Mouse (Mus musculus): ENCODE data around the gene Plekhg2.
A peak's percentile ranks its signal among the peaks of the same experiment; 100 is the strongest.
"Not testable (repeated sequence)": the region's sequence is repeated elsewhere in the genome, so short reads cannot be mapped to it uniquely, and the experiment has no call there.

Gene Plekhg2

DNA sequence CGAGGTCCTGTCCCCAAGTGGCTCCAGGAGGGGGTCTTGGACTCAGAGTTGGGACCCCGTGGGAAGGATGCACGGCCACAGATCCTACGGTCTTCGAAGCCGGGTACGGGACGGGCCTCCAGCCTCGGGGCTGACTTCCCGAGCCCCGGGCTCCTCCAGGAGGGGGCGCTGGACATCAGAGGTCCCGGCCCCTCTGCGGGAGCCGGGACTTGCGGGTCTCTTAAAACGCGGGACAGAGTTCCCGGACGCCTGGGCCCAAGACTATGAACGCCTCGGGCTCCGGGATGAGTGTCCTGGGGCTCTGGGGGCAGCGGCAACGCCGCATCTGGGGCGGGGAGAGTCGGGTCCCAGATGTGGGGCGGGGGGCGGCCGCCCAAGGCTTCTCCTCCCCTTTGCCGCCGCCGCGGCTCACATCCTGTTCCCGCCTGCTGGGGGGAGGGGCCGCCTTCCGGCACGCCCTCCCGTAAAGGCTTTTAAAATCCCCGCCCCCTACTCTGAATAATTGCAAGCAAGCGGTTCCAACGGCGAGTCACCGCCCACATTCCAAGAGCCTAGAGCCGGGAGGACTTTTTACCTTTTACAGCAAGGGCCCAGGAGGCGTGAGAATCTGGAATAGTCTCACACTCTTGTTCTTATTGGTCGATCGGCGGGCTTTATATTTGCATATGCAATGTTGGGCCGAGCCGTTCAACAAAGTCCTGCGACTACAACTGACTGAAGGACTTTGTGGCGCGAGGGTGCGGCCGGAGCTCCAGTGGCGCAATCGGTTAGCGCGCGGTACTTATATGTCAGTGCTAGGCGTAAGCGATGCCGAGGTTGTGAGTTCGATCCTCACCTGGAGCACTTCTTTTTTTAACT is at the start of gene Plekhg2:
Plekhg2 (minus strand) TSS at position 349 of the 858 bp plus-strand sequence.
- DNase-seq (ENCODE audit: low spot score): peak; percentile 99

GRCm38 (mm10) chr7:28419416-28419815 is 47.0 kb upstream of the Plekhg2 start:
- no peak for DNase-seq (ENCODE audit: low spot score)

- DNase-seq (ENCODE audit: low spot score): no peak
Observed at GRCm38 (mm10) chr7:28418096-28418670, 45.8 kb upstream of the Plekhg2 start.

GRCm38 (mm10) chr7:28417368-28417767 is 45.0 kb upstream of the Plekhg2 start:
- DNase-seq (ENCODE audit: low spot score): no peak

DNA sequence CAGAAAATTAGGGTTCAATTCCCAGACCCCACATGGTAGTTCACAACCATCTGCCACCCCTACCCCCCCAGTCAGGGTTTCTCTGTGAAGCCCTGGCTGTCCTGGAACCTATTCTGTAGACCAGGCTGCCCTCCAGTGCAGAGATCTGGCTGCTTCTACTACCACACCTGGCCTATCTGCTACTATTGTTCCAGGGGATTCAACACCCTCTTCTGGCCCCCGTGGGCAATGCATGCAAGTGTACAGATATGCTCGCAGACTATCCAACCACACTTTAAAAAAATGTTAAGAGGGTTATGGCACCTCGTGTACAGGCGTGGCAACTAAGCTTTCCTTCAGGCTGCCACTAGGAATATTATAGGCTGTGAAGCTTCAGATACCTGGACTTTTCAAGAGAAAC is 40.4 kb upstream of the Plekhg2 start:
- no peak for DNase-seq (ENCODE audit: low spot score)

DNA sequence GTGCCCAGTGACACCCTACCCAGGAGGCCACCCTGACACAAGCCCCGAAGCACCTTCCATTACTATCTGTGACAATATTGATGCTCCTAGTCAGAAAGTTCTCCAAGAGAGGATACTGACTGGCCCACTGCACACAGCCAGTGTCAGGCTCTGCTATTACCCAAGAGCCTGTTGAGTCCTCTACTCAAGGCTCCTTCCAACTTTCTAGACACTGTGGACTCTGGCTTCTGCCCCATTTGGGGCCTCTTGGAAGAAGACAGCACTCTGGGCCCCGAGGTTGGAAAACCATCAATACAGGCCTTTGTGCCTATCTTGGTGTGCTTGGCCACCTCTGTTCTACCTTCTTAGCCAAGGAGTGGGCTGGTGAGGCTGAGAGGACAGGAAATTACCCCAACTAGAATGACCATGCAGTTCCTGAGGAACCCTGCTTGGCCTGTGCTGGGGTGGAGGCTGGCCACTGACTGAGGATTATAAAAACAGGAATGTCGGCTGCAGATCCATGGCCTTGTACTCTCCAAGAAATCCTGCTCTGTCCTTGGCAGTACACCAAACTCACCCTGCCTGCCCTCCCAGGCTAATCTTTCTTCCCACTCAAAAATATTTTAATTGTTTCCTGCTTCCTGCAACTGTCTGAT is 38.6 kb upstream of the Plekhg2 start:
- no peak for DNase-seq (ENCODE audit: low spot score)

- no peak for DNase-seq (ENCODE audit: low spot score)
Observed at GRCm38 (mm10) chr7:28401942-28402341, 29.5 kb upstream of the Plekhg2 start.

GRCm38 (mm10) chr7:28401030-28401429 is 28.6 kb upstream of the Plekhg2 start:
- DNase-seq (ENCODE audit: low spot score): peak; percentile 77

DNA sequence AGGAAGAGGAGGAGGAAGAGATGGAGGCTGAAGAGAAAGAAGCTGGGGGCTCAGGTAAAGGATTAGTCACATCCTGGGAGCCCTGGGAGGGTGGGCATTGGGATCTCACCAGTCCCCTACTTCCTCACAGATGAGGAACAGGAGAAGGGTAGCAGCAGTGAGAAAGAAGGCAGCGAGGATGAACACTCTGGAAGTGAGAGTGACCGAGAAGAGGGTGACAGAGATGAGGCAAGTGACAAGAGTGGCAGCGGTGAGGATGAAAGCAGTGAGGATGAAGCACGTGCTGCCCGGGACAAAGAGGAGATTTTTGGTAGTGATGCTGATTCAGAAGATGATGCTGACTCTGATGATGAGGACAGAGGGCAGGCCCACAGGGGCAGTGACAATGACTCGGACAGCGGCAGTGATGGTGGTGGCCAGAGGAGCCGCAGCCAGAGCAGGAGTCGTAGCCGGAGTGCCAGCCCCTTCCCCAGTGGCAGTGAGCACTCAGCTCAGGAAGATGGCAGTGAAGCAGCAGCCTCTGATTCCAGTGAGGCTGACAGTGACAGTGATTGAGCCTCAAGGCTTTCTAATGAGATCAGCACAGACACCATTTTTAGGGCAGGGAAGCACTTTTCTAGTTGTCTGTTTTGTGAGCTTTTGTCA is 26.4 kb upstream of the Plekhg2 start:
- no peak for DNase-seq (ENCODE audit: low spot score)

GRCm38 (mm10) chr7:28398000-28398399 is 25.6 kb upstream of the Plekhg2 start:
- no peak for DNase-seq (ENCODE audit: low spot score)

- no peak for DNase-seq (ENCODE audit: low spot score)
Observed at GRCm38 (mm10) chr7:28395425-28395824, 23.0 kb upstream of the Plekhg2 start.

GRCm38 (mm10) chr7:28393272-28393951 is 21.0 kb upstream of the Plekhg2 start:
- no peak for DNase-seq (ENCODE audit: low spot score)

GRCm38 (mm10) chr7:28392429-28393271 is 20.3 kb upstream of the Plekhg2 start, which contains the start of the genes Med29 and Paf1:
TSS of gene Med29 (minus strand) at chr7:28392708.
TSS of gene Paf1 (plus strand) at chr7:28392951.
- DNase-seq (ENCODE audit: low spot score): peak; percentile 98

GRCm38 (mm10) chr7:28390331-28390730 is 17.9 kb upstream of the Plekhg2 start:
- DNase-seq (ENCODE audit: low spot score): no peak

- DNase-seq (ENCODE audit: low spot score): not testable (repeated sequence)
Observed at GRCm38 (mm10) chr7:28387384-28387783, 15.0 kb upstream of the Plekhg2 start.

DNA sequence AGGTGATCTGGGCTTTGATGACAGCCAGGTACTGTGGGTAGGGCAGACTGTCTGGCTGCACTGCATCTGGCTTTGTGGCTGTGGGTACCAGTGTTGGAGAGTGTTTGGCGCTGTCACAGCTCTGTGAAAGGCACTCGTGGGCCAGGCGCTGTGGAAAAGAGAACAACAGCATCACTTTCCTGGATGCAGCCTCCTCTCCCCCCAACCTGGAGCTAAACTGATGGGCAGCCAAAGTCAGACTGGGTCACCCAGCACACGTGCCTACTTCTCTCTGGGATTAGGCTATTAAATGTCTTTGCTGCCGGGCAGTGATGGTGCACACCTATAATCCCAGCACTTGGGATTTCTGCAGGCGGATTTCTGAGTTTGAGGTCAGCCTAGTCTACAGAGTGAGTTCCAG is 14.5 kb upstream of the Plekhg2 start:
- DNase-seq (ENCODE audit: low spot score): not testable (repeated sequence)

DNA sequence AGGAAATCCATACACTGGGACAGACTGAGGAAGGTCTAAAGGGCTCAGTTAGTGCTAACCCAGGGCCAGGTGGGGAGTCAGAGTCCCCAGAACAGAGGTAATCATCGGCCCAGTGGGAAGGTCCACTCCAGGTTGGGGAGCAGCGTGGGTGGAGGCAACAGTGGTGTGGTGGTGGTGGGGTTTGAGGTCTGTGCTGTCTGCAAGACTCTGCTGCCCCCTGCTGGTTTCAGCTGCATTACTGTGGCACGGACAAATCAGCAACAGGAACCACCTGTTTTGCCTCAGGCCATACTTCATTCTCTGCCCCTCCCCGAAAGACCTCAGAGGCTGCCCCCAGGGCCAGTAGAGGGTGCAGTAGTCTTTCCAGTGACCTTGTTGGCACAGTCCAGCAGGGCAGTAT is 14.1 kb upstream of the Plekhg2 start:
- DNase-seq (ENCODE audit: low spot score): peak; percentile 83

DNA sequence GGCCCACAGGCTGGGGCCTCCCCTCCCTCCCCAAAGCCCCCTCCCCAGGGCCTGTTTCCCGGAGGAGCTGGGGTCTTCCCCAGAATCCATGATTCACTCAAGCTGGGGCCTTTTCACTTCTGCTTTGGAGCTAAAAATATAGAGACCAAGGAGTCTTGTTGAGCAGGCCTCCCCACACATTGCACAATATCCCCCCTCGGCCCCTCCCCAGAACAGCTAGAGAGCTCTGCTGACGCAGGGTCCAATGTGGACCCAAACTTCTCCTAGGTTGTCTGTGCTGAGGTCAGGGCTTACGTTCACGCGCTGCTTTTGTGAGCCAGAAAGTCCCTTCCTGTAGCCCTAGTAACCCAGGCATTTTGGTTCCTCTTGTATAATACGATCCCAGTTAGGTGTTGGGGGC is 13.6 kb upstream of the Plekhg2 start:
- DNase-seq (ENCODE audit: low spot score): peak; percentile 61

DNA sequence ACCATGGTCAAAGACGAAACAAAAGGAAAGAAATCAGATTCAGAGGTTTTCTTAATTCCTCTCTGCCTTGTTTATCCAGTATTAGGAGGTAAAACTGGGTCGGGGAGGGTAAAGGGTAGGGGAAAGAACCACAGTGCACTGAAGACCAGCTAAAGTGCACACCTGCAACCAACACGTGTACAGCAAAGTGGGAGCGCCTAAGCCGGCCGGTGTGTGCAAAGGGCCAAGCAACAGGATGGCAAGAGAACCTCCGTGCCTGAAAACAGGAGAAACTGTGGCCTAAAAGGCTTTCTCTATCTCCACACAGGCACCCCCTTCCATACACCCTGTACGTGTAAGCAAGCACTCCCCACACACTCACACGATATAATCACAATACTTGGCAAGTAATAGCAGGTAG is 12.8 kb upstream of the Plekhg2 start:
- DNase-seq (ENCODE audit: low spot score): no peak

DNA sequence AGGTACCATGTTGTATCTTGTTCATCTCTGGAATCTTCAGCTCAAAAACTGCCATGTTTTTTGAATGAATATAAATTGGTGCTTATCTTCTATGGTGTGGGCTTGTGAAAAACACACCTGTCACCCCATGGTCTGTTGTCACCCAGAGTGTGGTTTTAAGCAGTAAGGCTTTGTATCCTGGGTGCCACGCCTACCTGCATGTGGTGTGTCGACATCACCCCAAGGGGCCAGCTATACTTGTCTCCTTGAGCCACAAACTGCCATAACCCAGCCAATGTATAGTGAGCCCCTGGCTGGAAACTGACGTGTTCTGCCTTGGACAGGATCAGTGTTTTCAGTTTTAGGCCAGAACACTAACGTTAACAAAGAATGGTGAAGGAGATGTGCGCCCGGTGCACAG is 11.8 kb upstream of the Plekhg2 start:
- DNase-seq (ENCODE audit: low spot score): no peak

DNA sequence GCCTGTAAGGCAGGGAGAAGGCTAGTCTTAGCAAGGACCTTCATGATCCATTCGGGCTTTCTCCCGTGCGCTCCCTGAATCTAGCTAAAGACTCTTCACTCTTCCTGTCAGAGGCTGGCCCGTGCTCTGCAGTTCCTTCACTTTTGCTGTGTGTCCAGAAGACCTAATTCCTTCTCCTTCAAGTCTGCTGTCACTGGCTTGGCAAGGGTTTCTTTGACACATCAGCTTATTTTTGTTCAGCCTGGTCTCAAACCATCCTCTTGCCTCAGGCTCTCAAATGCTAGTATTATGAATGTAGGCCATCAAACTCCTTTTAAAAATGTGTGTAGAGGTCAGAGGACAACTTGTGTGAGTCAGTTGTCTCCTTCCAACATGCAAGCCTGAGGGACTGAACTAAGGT is 11.2 kb upstream of the Plekhg2 start:
- no peak for DNase-seq (ENCODE audit: low spot score)
